In genomic region chr2:36247964-36248363, GRCm38 (mm10) we compare ENCODE assay signal across 21 mouse cellular contexts. TPM values are rescaled to one million over a fixed set of nuclear protein-coding genes. Genes with fewer than 3 reads are reported as not detected.
DNase-seq lines count a peak whose midpoint lies in the region; ATAC-seq and TF ChIP-seq lines count a peak whose summit lies in the region.
"Had no signal": no experiment of that assay in that cellular context is flagged by ENCODE, and none has a peak within 500 bp of the region (broad histone marks: within the 10 kb centered on the region; RNA-seq: fewer than 3 reads in every experiment).

No protein-coding gene starts in this region.

- intact Hi-C loops in heart, postnatal 14 days (cut with DNase I), result no loop called here

- WGBS in heart, embryonic 10.5 days, result 70% methylated on average over 3 of the region's 3 CpGs
- 80% methylated on average over 3 of the region's 3 CpGs for WGBS in forebrain, embryonic 12.5 days

- H3K9me3 ChIP-seq in heart, embryonic 10.5 days, result no peaks in the 10 kb centered on the region
- H3K9me3 ChIP-seq in forebrain, embryonic 12.5 days, result no peaks in the 10 kb centered on the region
- H3K9me3 ChIP-seq: forebrain, embryonic 15.5 days; heart, embryonic 13.5 days; hindbrain, embryonic 13.5 days; intestine, embryonic 15.5 days had no signal

- no peak overlapping the region for H3K4me3 ChIP-seq in heart, embryonic 10.5 days
- H3K4me3 ChIP-seq in C2C12 (ENCODE audit: insufficient read depth, poor library complexity, severe bottlenecking), result no peak overlapping the region
- no peak overlapping the region for H3K4me3 ChIP-seq in forebrain, embryonic 12.5 days (replicated peaks)
- H3K4me3 ChIP-seq: forebrain, embryonic 15.5 days; heart, embryonic 13.5 days; hindbrain, embryonic 13.5 days; intestine, embryonic 15.5 days had no signal

- H3ac ChIP-seq in C2C12 (ENCODE audit: control insufficient read depth, insufficient read length, low read depth), result no peak overlapping the region

- peak; percentile 2 for DNase-seq in heart, embryonic 10.5 days (ENCODE audit: low spot score)
- DNase-seq in heart, postnatal 14 days, result no peak
- peak; percentile 89 for DNase-seq in NIH3T3 (ENCODE audit: low read depth)
- no peak for DNase-seq in urinary bladder, postnatal 4 days (ENCODE audit: low spot score in 2 of 2)
- DNase-seq in cerebellum, postnatal 4 days (ENCODE audit: low spot score in 2 of 2), result no peak
- DNase-seq: adrenal gland, adult 8-10 months; adrenal gland, postnatal 25 days; cerebellum, adult 2 months; cerebellum, adult 9-11 months; cerebellum, postnatal 36 days; gastrocnemius, postnatal 25 days; heart, adult 18-20 months; kidney, adult 11 months had no signal

- no peak overlapping the region for H3K4me2 ChIP-seq in forebrain, embryonic 12.5 days
- H3K4me2 ChIP-seq: forebrain, embryonic 15.5 days; heart, embryonic 13.5 days; hindbrain, embryonic 13.5 days; intestine, embryonic 15.5 days had no signal

- ATAC-seq in forebrain, embryonic 12.5 days (ENCODE audit: low FRiP score), result no peak
- ATAC-seq: activated CD4-positive, CD25-positive, alpha-beta regulatory T cell, adult 4 months; forebrain, embryonic 15.5 days; hindbrain, embryonic 16.5 days; intestine, embryonic 15.5 days had no signal

- no peaks in the 10 kb centered on the region for H3K4me1 ChIP-seq in heart, embryonic 10.5 days
- H3K4me1 ChIP-seq in forebrain, embryonic 12.5 days, result no peaks in the 10 kb centered on the region
- H3K4me1 ChIP-seq: forebrain, embryonic 15.5 days; hindbrain, embryonic 13.5 days; intestine, embryonic 15.5 days had no signal

- H3K27me3 ChIP-seq in heart, embryonic 10.5 days (ENCODE audit: insufficient read depth, poor library complexity, severe bottlenecking), result no peaks in the 10 kb centered on the region
- no peaks in the 10 kb centered on the region for H3K27me3 ChIP-seq in C2C12 (ENCODE audit: control insufficient read depth, insufficient read depth, insufficient read length)
- H3K27me3 ChIP-seq in forebrain, embryonic 12.5 days, result no peaks in the 10 kb centered on the region
- H3K27me3 ChIP-seq: forebrain, embryonic 15.5 days; heart, embryonic 13.5 days; hindbrain, embryonic 13.5 days; intestine, embryonic 15.5 days had no signal

- H3K27ac ChIP-seq in heart, embryonic 10.5 days, result no peak overlapping the region
- no peak overlapping the region for H3K27ac ChIP-seq in forebrain, embryonic 12.5 days
- H3K27ac ChIP-seq: forebrain, embryonic 15.5 days; heart, embryonic 13.5 days; hindbrain, embryonic 13.5 days; intestine, embryonic 15.5 days had no signal

- H3K79me3 ChIP-seq in C2C12 (ENCODE audit: low read depth), result peaks cover 6% of the 10 kb centered on the region

- no peaks in the 10 kb centered on the region for H3K36me3 ChIP-seq in heart, embryonic 10.5 days
- peaks cover 89% of the 10 kb centered on the region for H3K36me3 ChIP-seq in C2C12 (ENCODE audit: control insufficient read depth, insufficient read depth)
- no peaks in the 10 kb centered on the region for H3K36me3 ChIP-seq in forebrain, embryonic 12.5 days (replicated peaks)
- H3K36me3 ChIP-seq: forebrain, embryonic 15.5 days; hindbrain, embryonic 13.5 days; intestine, embryonic 15.5 days had no signal

- H3K79me2 ChIP-seq in C2C12 (ENCODE audit: control insufficient read depth, insufficient read depth), result peaks cover 26% of the 10 kb centered on the region

- H3K9ac ChIP-seq in forebrain, embryonic 12.5 days, result no peak overlapping the region
- H3K9ac ChIP-seq: forebrain, embryonic 15.5 days; heart, embryonic 13.5 days; hindbrain, embryonic 13.5 days; intestine, embryonic 15.5 days had no signal

- TF ChIP-seq CTCF in C2C12 (IDR thresholded peaks at IDR 0.05; ENCODE audit: control insufficient read depth, insufficient read depth, insufficient read length), result no peak

TF ChIP-seq in C2C12, 6 proteins besides CTCF, POLR2A, EP300 and RAD21:
- TF ChIP-seq MYOG (IDR thresholded peaks at IDR 0.05; ENCODE audit: control insufficient read depth, extremely low read depth, insufficient read length), result no peak
- TF ChIP-seq USF1 (IDR thresholded peaks at IDR 0.05; ENCODE audit: low read depth), result no peak
- TF ChIP-seq CEBPB (IDR thresholded peaks at IDR 0.05; ENCODE audit: low read depth), result peak; percentile 83
- TF ChIP-seq MAX (IDR thresholded peaks at IDR 0.05), result peak; percentile 55
- peak; percentile 49 for TF ChIP-seq FOSL1 (IDR thresholded peaks at IDR 0.05; ENCODE audit: insufficient read depth, low read length, poor library complexity, severe bottlenecking)
- TF ChIP-seq MYOD1 (IDR thresholded peaks at IDR 0.05; ENCODE audit: control insufficient read depth, insufficient read length, low read depth), result no peak

RNA-seq across cellular contexts. Expression of gene Ptgs1, which starts 17.7 kb away (rescaled TPM):
- polyA plus RNA-seq in heart, embryonic 10.5 days (2016; fragmentation: Nextera tagmentation; extraction: Ambion mirVana), result 12.2 and 16.4 TPM in 2 replicates
- 10 to 100 TPM; 19.0 to 21.4 TPM for total RNA-seq in heart, postnatal 14 days (2021)
- 336 TPM for polyA plus RNA-seq in C2C12 (2012; fragmentation: generic; extraction: Trizol)
- 2.5 and 3.7 TPM in 2 replicates for polyA plus RNA-seq in forebrain, embryonic 12.5 days (2016; fragmentation: Nextera tagmentation; extraction: Ambion mirVana)

Comparison
In these comparisons a context has a peak if more than half of its experiments do, and no peak if none do; other contexts are left out.
1. DNase-seq: peak in heart, embryonic 10.5 days (single experiment) and NIH3T3 (single experiment); none in heart, postnatal 14 days (0 of 2), urinary bladder, postnatal 4 days (0 of 2) and cerebellum, postnatal 4 days (0 of 2).
2. RNA of gene Ptgs1, which starts 17.7 kb away (polyA plus RNA-seq): 336 TPM in C2C12 (single experiment); 12.2 to 16.4 TPM in heart, embryonic 10.5 days and 2.5 to 3.7 TPM in forebrain, embryonic 12.5 days; every median in the first group is over 10 times any median in the second.